Mouse (Mus musculus) kidney, adult 2 months (tissue): Measurements from ENCODE around the gene Med12l.

Experiments used
- CTCF ChIP-seq: fragments of 200-500 bp; conservative IDR thresholded peaks from 2 replicates; pipeline ENCODE4 v1.5.1; 2011; ENCODE audit warnings: low read depth, mild to moderate bottlenecking, control low read depth, low read length, moderate library complexity, mixed read lengths; ENCODE audit not compliant: insufficient read depth, insufficient read length
- POLR2A ChIP-seq: fragments of 200-500 bp; IDR thresholded peaks from one replicate; pipeline ENCODE4 v1.6.1; 2011; ENCODE audit warnings: low read depth, low read length, control low read depth

- no peak for TF ChIP-seq CTCF
- TF ChIP-seq POLR2A: no peak
These were observed 171.2 kb downstream of the Med12l start for GRCm38 (mm10) chr3:59176871-59177270.
